Mouse (Mus musculus): Measurements from ENCODE around the gene Ephb6. TPM values are rescaled to one million over a fixed set of nuclear protein-coding genes. Genes with fewer than 3 reads are reported as not detected.
A peak's percentile ranks its signal among the peaks of the same experiment; 100 is the strongest.

The Ephb6 gene
- polyA plus RNA-seq, 1 experiment from 2014 or later = 20.2 TPM

- Histone ChIP-seq H3K36me3 (no peaks in the 10 kb centered on the region), H3K27ac (no peak overlapping the region), H3K9ac (replicated peaks) (no peak overlapping the region), H3K4me1 (replicated peaks) (no peaks in the 10 kb centered on the region), H3K27me3 (no peaks in the 10 kb centered on the region), H3K4me3 (replicated peaks) (no peak overlapping the region), H3K4me2 (no peak overlapping the region), H3K9me3 (no peaks in the 10 kb centered on the region)
- 47% methylated on average over 5 of the region's 5 CpGs for WGBS
- no peak for ATAC-seq (ENCODE audit: insufficient number of reproducible peaks, insufficient read depth, low FRiP score, low TSS enrichment, low read depth)
Measured at GRCm38 (mm10) chr6:41576526-41577097, 28.7 kb upstream of the Ephb6 start.

- WGBS = 24% methylated on average over 5 of the region's 5 CpGs
- Histone ChIP-seq H3K4me2 (no peak overlapping the region), H3K27ac (no peak overlapping the region), H3K9ac (replicated peaks) (no peak overlapping the region), H3K4me3 (replicated peaks) (no peak overlapping the region), H3K36me3 (no peaks in the 10 kb centered on the region), H3K4me1 (replicated peaks) (no peaks in the 10 kb centered on the region), H3K9me3 (no peaks in the 10 kb centered on the region), H3K27me3 (no peaks in the 10 kb centered on the region)
- ATAC-seq (ENCODE audit: insufficient number of reproducible peaks, insufficient read depth, low FRiP score, low TSS enrichment, low read depth) = no peak
Measured at GRCm38 (mm10) chr6:41577297-41577696, 28.0 kb upstream of the Ephb6 start.

GRCm38 (mm10) chr6:41581295-41581694 is 24.0 kb upstream of the Ephb6 start:
- WGBS = 77% methylated on average over 7 of the region's 7 CpGs
- H3K27ac ChIP-seq = no peak overlapping the region
- H3K4me2 ChIP-seq = no peak overlapping the region
- no peaks in the 10 kb centered on the region for H3K27me3 ChIP-seq
- no peak overlapping the region for H3K9ac ChIP-seq (replicated peaks)
- no peaks in the 10 kb centered on the region for H3K36me3 ChIP-seq
- H3K9me3 ChIP-seq = no peaks in the 10 kb centered on the region
- ATAC-seq (ENCODE audit: insufficient number of reproducible peaks, insufficient read depth, low FRiP score, low TSS enrichment, low read depth) = no peak
- H3K4me3 ChIP-seq (replicated peaks) = no peak overlapping the region
- H3K4me1 ChIP-seq (replicated peaks) = no peaks in the 10 kb centered on the region

- Histone ChIP-seq H3K9ac (replicated peaks) (no peak overlapping the region), H3K9me3 (no peaks in the 10 kb centered on the region), H3K36me3 (no peaks in the 10 kb centered on the region), H3K27ac (no peak overlapping the region), H3K4me1 (replicated peaks) (no peaks in the 10 kb centered on the region), H3K27me3 (no peaks in the 10 kb centered on the region), H3K4me3 (replicated peaks) (no peak overlapping the region), H3K4me2 (no peak overlapping the region)
- WGBS = 79% methylated on average over 1 of the region's 1 CpGs
- ATAC-seq (ENCODE audit: insufficient number of reproducible peaks, insufficient read depth, low FRiP score, low TSS enrichment, low read depth) = no peak
Measured at GRCm38 (mm10) chr6:41582189-41582588, 23.1 kb upstream of the Ephb6 start.

DNA sequence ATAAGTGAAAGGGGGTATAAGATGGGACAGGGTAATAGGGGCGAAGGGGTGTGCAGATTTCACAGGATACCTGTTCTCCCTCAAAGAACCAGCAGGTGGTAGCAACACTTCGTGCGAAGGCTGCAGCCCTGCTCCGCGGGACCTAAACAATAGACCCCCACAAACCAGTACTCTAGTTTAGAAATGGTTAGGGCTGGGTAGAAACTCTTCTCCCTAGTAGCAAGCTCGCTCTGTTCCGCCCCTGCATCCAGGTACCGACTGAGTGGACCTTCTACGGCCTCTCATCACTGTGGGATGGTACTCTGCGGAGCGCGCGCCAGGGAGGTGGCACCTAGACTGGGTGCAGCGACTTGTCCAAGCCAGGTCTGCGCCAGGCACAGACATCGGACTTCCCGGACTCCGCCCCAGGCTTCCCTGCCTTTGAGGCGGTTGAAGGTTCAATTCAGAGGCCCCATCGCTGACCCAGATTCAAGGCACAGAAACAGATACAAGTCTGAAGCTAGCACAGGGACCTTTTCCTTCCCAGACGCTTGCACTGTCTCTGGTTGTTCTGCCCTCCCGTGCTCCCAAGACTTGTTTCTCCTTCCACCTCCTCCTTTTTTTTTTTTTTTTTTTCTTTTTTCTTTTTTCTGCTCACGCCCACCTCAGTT is 756 bp upstream of the Ephb6 start:
- Histone ChIP-seq H3K9me3 (no peaks in the 10 kb centered on the region), H3K4me2 (peak overlapping the region; percentile 82), H3K27ac (peak overlapping the region; percentile 95), H3K9ac (replicated peaks) (peak overlapping the region; percentile 84), H3K4me1 (replicated peaks) (peaks cover 9% of the 10 kb centered on the region), H3K36me3 (no peaks in the 10 kb centered on the region), H3K27me3 (peaks cover 2% of the 10 kb centered on the region; the same call in 1 of the 2 replicates), H3K4me3 (replicated peaks) (peak overlapping the region; percentile 71)
- peak; percentile 70 for ATAC-seq (ENCODE audit: insufficient number of reproducible peaks, insufficient read depth, low FRiP score, low TSS enrichment, low read depth)
- under 1% methylated on average over 23 of the region's 23 CpGs for WGBS

GRCm38 (mm10) chr6:41605794-41606104 is 467 bp downstream of the Ephb6 start:
- Histone ChIP-seq H3K4me1 (replicated peaks) (peaks cover 9% of the 10 kb centered on the region), H3K9me3 (no peaks in the 10 kb centered on the region), H3K27ac (peak overlapping the region; percentile 95), H3K36me3 (no peaks in the 10 kb centered on the region), H3K4me2 (peak overlapping the region; percentile 82), H3K9ac (replicated peaks) (peak overlapping the region; percentile 84), H3K27me3 (peaks cover 2% of the 10 kb centered on the region; the same call in 1 of the 2 replicates), H3K4me3 (replicated peaks) (peak overlapping the region; percentile 71)
- peak; percentile 65 for ATAC-seq (ENCODE audit: insufficient number of reproducible peaks, insufficient read depth, low FRiP score, low TSS enrichment, low read depth)
- 0% methylated on average over 7 of the region's 7 CpGs for WGBS

DNA sequence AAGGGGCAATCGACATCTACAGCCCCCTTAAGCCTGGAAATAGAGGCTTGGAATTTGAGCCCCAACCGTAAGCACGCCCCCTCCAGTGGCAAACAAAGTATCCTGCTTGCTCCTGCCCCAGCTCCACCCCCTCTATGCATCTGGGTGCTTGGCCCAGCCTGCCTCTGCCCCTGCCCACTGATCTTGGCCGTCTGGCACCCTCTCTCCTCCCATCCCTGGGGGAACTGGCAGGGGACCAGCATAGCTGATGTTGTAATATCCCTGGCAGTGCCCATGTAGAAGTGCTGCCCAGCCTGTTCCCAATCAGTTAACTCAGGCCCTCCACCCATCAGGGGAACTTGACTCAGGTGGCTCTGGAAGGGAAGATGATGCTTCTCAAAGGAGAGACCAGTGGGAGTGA is 932 bp downstream of the Ephb6 start:
- Histone ChIP-seq H3K36me3 (no peaks in the 10 kb centered on the region), H3K9ac (replicated peaks) (peak overlapping the region; percentile 84), H3K27ac (no peak overlapping the region), H3K4me3 (replicated peaks) (peak overlapping the region; percentile 71), H3K4me2 (peak overlapping the region; percentile 82), H3K4me1 (replicated peaks) (peaks cover 9% of the 10 kb centered on the region), H3K9me3 (no peaks in the 10 kb centered on the region), H3K27me3 (peaks cover 2% of the 10 kb centered on the region; the same call in 1 of the 2 replicates)
- 9% methylated on average over 4 of the region's 4 CpGs for WGBS
- ATAC-seq (ENCODE audit: insufficient number of reproducible peaks, insufficient read depth, low FRiP score, low TSS enrichment, low read depth) = peak; percentile 1; the same call in 1 of the 2 replicates

- H3K9ac ChIP-seq (replicated peaks) = no peak overlapping the region
- ATAC-seq (ENCODE audit: insufficient number of reproducible peaks, insufficient read depth, low FRiP score, low TSS enrichment, low read depth) = no peak
- no peak overlapping the region for H3K4me2 ChIP-seq
- H3K36me3 ChIP-seq = no peaks in the 10 kb centered on the region
- H3K4me3 ChIP-seq (replicated peaks) = no peak overlapping the region
- 49% methylated on average over 5 of the region's 5 CpGs for WGBS
- peaks cover 2% of the 10 kb centered on the region; the same call in 1 of the 2 replicates for H3K27me3 ChIP-seq
- peaks cover 9% of the 10 kb centered on the region for H3K4me1 ChIP-seq (replicated peaks)
- H3K9me3 ChIP-seq = no peaks in the 10 kb centered on the region
- H3K27ac ChIP-seq = no peak overlapping the region
Measured at GRCm38 (mm10) chr6:41607637-41608036, 2.4 kb downstream of the Ephb6 start.

- Histone ChIP-seq H3K4me2 (no peak overlapping the region), H3K27ac (no peak overlapping the region), H3K4me3 (replicated peaks) (no peak overlapping the region), H3K9ac (replicated peaks) (no peak overlapping the region), H3K36me3 (peaks cover 33% of the 10 kb centered on the region), H3K27me3 (no peaks in the 10 kb centered on the region), H3K4me1 (replicated peaks) (no peaks in the 10 kb centered on the region), H3K9me3 (no peaks in the 10 kb centered on the region)
- ATAC-seq (ENCODE audit: insufficient number of reproducible peaks, insufficient read depth, low FRiP score, low TSS enrichment, low read depth) = no peak
- WGBS = 88% methylated on average over 9 of the region's 9 CpGs
Measured at GRCm38 (mm10) chr6:41620173-41620798, 15.0 kb downstream of the Ephb6 start.

- WGBS = 92% methylated on average over 12 of the region's 12 CpGs
Measured at GRCm38 (mm10) chr6:41621241-41621990, 16.1 kb downstream of the Ephb6 start.

DNA sequence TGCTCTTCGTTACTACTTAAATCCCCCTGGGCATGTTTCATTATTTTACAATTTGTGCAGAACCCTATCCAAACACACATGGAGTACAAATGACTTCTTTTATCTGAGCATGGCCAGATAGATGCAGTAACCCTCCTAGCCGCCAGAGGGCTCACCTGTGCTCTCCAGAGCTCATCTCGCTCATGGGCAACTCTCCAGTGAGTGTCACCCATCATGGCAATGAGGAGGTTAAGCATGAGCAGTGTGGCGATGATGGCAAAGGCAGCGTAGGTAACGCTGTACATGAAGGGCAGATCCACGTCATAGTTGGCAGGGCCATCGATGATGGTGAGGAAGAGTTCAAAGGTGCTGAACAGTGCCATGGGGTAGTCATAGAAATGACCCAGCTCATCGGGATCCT is 17.4 kb downstream of the Ephb6 start:
- ATAC-seq (ENCODE audit: insufficient number of reproducible peaks, insufficient read depth, low FRiP score, low TSS enrichment, low read depth) = no peak
- 70% methylated on average over 9 of the region's 9 CpGs for WGBS

More at GRCm38 (mm10) chr6:41621241-41621990, 16.1 kb downstream of the Ephb6 start:
- Histone ChIP-seq H3K4me3 (replicated peaks) (no peak overlapping the region), H3K4me2 (no peak overlapping the region), H3K36me3 (peaks cover 29% of the 10 kb centered on the region), H3K27me3 (no peaks in the 10 kb centered on the region), H3K4me1 (replicated peaks) (no peaks in the 10 kb centered on the region), H3K27ac (no peak overlapping the region), H3K9ac (replicated peaks) (no peak overlapping the region), H3K9me3 (no peaks in the 10 kb centered on the region)
- ATAC-seq (ENCODE audit: insufficient number of reproducible peaks, insufficient read depth, low FRiP score, low TSS enrichment, low read depth) = no peak

More for the DNA sequence above, 17.4 kb downstream of the Ephb6 start:
- Histone ChIP-seq H3K4me1 (replicated peaks) (no peaks in the 10 kb centered on the region), H3K27ac (no peak overlapping the region), H3K4me3 (replicated peaks) (no peak overlapping the region), H3K27me3 (no peaks in the 10 kb centered on the region), H3K4me2 (no peak overlapping the region), H3K9me3 (no peaks in the 10 kb centered on the region), H3K36me3 (peaks cover 23% of the 10 kb centered on the region; the same call in 1 of the 2 replicates), H3K9ac (replicated peaks) (no peak overlapping the region)
